Mouse (Mus musculus) fibroblast of lung, adult 2 months (primary cell): Measurements from ENCODE around the gene Bap1.

Source experiments
- DNase-seq: peaks from one replicate; pipeline ENCODE4 v3.0.0-alpha.2; 2011; ENCODE audit warnings: low read depth

Bap1 gene

GRCm38 (mm10) chr14:31251084-31251604, at the start of gene Bap1, which contains the start of gene Phf7:
Gene Bap1, plus strand, starts transcription at chr14:31251450.
Gene Phf7, minus strand, starts transcription at chr14:31251317.
- DNase-seq = peak; percentile 67

- DNase-seq = no peak
These were observed 46.4 kb upstream of the Bap1 start for GRCm38 (mm10) chr14:31204844-31205243.

- DNase-seq = no peak
These were observed 46.0 kb upstream of the Bap1 start for GRCm38 (mm10) chr14:31205244-31205561.

GRCm38 (mm10) chr14:31205562-31206467, 45.4 kb upstream of the Bap1 start:
- DNase-seq = no peak

- no peak for DNase-seq
These were observed 44.7 kb upstream of the Bap1 start for GRCm38 (mm10) chr14:31206472-31206981.

- DNase-seq = no peak
These were observed 44.0 kb upstream of the Bap1 start for GRCm38 (mm10) chr14:31207070-31207830.

GRCm38 (mm10) chr14:31208084-31208483, 43.2 kb upstream of the Bap1 start, which contains the start of gene Tnnc1:
Gene Tnnc1, plus strand, starts transcription at chr14:31208312.
- DNase-seq = no peak

- DNase-seq = no peak
These were observed 42.1 kb upstream of the Bap1 start for GRCm38 (mm10) chr14:31209133-31209557.

- no peak for DNase-seq
These were observed 39.4 kb upstream of the Bap1 start for GRCm38 (mm10) chr14:31211854-31212253.

- no peak for DNase-seq
These were observed 38.8 kb upstream of the Bap1 start for GRCm38 (mm10) chr14:31212499-31212898.

- DNase-seq = no peak
These were observed 37.4 kb upstream of the Bap1 start for GRCm38 (mm10) chr14:31213868-31214267.

- DNase-seq = no peak
These were observed 36.6 kb upstream of the Bap1 start for GRCm38 (mm10) chr14:31214684-31215083.

- no peak for DNase-seq
These were observed 35.9 kb upstream of the Bap1 start for GRCm38 (mm10) chr14:31215157-31216002.

GRCm38 (mm10) chr14:31216846-31217245, 34.4 kb upstream of the Bap1 start, which contains the start of gene Nisch:
Gene Nisch, minus strand, starts transcription at chr14:31216946.
- no peak for DNase-seq

- DNase-seq = no peak
These were observed 33.6 kb upstream of the Bap1 start, which contains the start of gene Sema3g for GRCm38 (mm10) chr14:31217666-31218065. Gene Sema3g, plus strand, starts transcription at chr14:31217860.

GRCm38 (mm10) chr14:31226978-31227377, 24.3 kb upstream of the Bap1 start:
- DNase-seq = peak; percentile 60

- no peak for DNase-seq
These were observed 23.0 kb upstream of the Bap1 start for GRCm38 (mm10) chr14:31228234-31228633.

- no peak for DNase-seq
These were observed 20.8 kb upstream of the Bap1 start for GRCm38 (mm10) chr14:31230442-31230841.

- no peak for DNase-seq
These were observed 18.7 kb upstream of the Bap1 start for GRCm38 (mm10) chr14:31232404-31233069.

GRCm38 (mm10) chr14:31233070-31233995, 17.9 kb upstream of the Bap1 start:
- no peak for DNase-seq
